Mouse (Mus musculus) forebrain, embryonic 15.5 days (tissue): Measurements from ENCODE around the gene Wdr45. TPM values are rescaled to one million over a fixed set of nuclear protein-coding genes. Genes with fewer than 3 reads are reported as not detected.
A peak's percentile ranks its signal among the peaks of the same experiment; 100 is the strongest.
"Not testable (repeated sequence)": the region's sequence is repeated elsewhere in the genome, so short reads cannot be mapped to it uniquely, and the experiment has no call there.

Experiments
- ATAC-seq: fragments of 200-750 bp; cut with Nextera tagmentation; replicated peaks from 2 replicates; pipeline ENCODE4 v1.8.0; 2017; ENCODE audit warnings: mild to moderate bottlenecking, moderate TSS enrichment, moderate library complexity
- H3K27ac ChIP-seq: fragments of 300-500 bp; sonication (generic); replicated peaks from 2 replicates; pipeline ENCODE4 v1.5.1; 2015; ENCODE audit warnings: mild to moderate bottlenecking, inconsistent platforms
- H3K27me3 ChIP-seq: fragments of 300-500 bp; sonication (generic); 2 replicates; pipeline ENCODE4 v1.6.1; 2015; ENCODE audit warnings: inconsistent platforms
- H3K36me3 ChIP-seq: fragments of 300-500 bp; sonication (generic); 2 replicates; pipeline ENCODE4 v1.6.1; 2015; ENCODE audit warnings: mild to moderate bottlenecking, inconsistent platforms
- H3K4me1 ChIP-seq: fragments of 300-500 bp; sonication (generic); 2 replicates; pipeline ENCODE4 v1.6.1; 2015; ENCODE audit warnings: inconsistent platforms
- H3K4me2 ChIP-seq: fragments of 300-500 bp; sonication (generic); replicated peaks from 2 replicates; pipeline ENCODE4 v1.6.1; 2015; ENCODE audit warnings: mild to moderate bottlenecking, inconsistent platforms
- H3K4me3 ChIP-seq: fragments of 300-500 bp; sonication (generic); 2 replicates; pipeline ENCODE4 v1.5.1; 2015; ENCODE audit warnings: mild to moderate bottlenecking, inconsistent platforms
- H3K9ac ChIP-seq: fragments of 300-500 bp; sonication (generic); replicated peaks from 2 replicates; pipeline ENCODE4 v1.6.1; 2015; ENCODE audit warnings: mild to moderate bottlenecking, inconsistent platforms
- H3K9me3 ChIP-seq: fragments of 300-500 bp; sonication (generic); 2 replicates; pipeline ENCODE4 v1.6.1; 2016; ENCODE audit warnings: inconsistent platforms
- WGBS: fragments of 180-500 bp; shearing (Covaris S2); methylation state at CpG from one replicate; pipeline ENCODE4 v1.1.7; 2015; ENCODE audit warnings: mixed read lengths; 5-methylcytosine and 5-hydroxymethylcytosine counted together
- polyA plus RNA-seq: library from polyadenylated mRNA; unstranded; fragments of >200 nt; fragmentation: Nextera tagmentation; extraction: Ambion mirVana; gene quantifications from 2 replicates; pipeline ENCODE4 v1.2.1, GENCODE M21; 2015

The Wdr45 gene
- polyA plus RNA-seq, 1 experiment from 2014 or later: 43.1 TPM

- Histone ChIP-seq H3K9me3 (no peaks in the 10 kb centered on the region), H3K4me2 (no peak overlapping the region), H3K9ac (no peak overlapping the region), H3K4me1 (peaks cover 8% of the 10 kb centered on the region; the same call in 1 of the 2 replicates), H3K27me3 (no peaks in the 10 kb centered on the region), H3K27ac (no peak overlapping the region), H3K4me3 (no peak overlapping the region), H3K36me3 (no peaks in the 10 kb centered on the region)
- no peak for ATAC-seq
- WGBS: 94% methylated on average over 1 of the region's 1 CpGs
Measured at GRCm38 (mm10) chrX:7744940-7745339, 30.8 kb downstream of the Wdr45 start.

DNA sequence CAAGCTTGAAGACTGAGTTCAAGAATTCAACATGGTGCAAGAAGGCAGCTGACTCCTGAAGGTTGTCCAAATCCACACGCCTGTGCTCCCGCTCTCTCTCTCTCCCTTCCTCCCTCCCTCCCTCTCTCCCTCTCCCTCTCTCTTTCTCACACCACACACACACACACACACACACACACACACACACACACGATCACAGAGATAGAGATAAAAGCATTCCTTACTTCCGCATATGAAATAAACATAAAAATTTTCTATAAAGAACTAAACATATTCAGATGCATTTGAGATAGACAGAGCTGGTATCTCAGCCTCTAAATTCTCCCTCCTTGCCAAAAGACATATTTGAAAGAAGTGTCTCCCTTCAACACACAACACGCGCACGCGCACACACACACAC lies 31.3 kb downstream of the Wdr45 start:
- WGBS: 93% methylated on average over 8 of the region's 8 CpGs
- ATAC-seq: no peak
- H3K4me2 ChIP-seq: no peak overlapping the region

GRCm38 (mm10) chrX:7750432-7751116 lies 36.4 kb downstream of the Wdr45 start, which contains the start of gene Ccdc120:
Ccdc120 (minus strand) TSS chrX:7750905.
- Histone ChIP-seq H3K4me1 (peaks cover 10% of the 10 kb centered on the region; the same call in 1 of the 2 replicates), H3K36me3 (no peaks in the 10 kb centered on the region), H3K9ac (peak within 1 kb of the TSS; percentile 70), H3K9me3 (no peaks in the 10 kb centered on the region), H3K4me2 (peak within 1 kb of the TSS; percentile 44), H3K27ac (0 out of 2 replicates have a peak within 1 kb of the TSS, but pooled peaks have one; percentile 65), H3K4me3 (peak within 1 kb of the TSS; percentile 76), H3K27me3 (no peaks in the 10 kb centered on the region)
- 16% methylated on average over 54 of the region's 56 CpGs for WGBS
- peak; percentile 87 for ATAC-seq

More for the DNA sequence above, 31.3 kb downstream of the Wdr45 start:
- H3K27ac ChIP-seq: no peak overlapping the region
- no peaks in the 10 kb centered on the region for H3K9me3 ChIP-seq
- H3K27me3 ChIP-seq: no peaks in the 10 kb centered on the region
- H3K4me3 ChIP-seq: no peak overlapping the region
- peaks cover 10% of the 10 kb centered on the region; the same call in 1 of the 2 replicates for H3K4me1 ChIP-seq
- H3K36me3 ChIP-seq: no peaks in the 10 kb centered on the region
- H3K9ac ChIP-seq: no peak overlapping the region

GRCm38 (mm10) chrX:7753627-7754026 lies 39.5 kb downstream of the Wdr45 start:
- 16% methylated on average over 3 of the region's 3 CpGs for WGBS
- not testable (repeated sequence) for H3K27ac ChIP-seq, H3K4me3 ChIP-seq, H3K9ac ChIP-seq, H3K4me2 ChIP-seq, H3K9me3 ChIP-seq, H3K27me3 ChIP-seq, H3K36me3 ChIP-seq, ATAC-seq
- peaks cover 10% of the 10 kb centered on the region; the same call in 1 of the 2 replicates for H3K4me1 ChIP-seq

DNA sequence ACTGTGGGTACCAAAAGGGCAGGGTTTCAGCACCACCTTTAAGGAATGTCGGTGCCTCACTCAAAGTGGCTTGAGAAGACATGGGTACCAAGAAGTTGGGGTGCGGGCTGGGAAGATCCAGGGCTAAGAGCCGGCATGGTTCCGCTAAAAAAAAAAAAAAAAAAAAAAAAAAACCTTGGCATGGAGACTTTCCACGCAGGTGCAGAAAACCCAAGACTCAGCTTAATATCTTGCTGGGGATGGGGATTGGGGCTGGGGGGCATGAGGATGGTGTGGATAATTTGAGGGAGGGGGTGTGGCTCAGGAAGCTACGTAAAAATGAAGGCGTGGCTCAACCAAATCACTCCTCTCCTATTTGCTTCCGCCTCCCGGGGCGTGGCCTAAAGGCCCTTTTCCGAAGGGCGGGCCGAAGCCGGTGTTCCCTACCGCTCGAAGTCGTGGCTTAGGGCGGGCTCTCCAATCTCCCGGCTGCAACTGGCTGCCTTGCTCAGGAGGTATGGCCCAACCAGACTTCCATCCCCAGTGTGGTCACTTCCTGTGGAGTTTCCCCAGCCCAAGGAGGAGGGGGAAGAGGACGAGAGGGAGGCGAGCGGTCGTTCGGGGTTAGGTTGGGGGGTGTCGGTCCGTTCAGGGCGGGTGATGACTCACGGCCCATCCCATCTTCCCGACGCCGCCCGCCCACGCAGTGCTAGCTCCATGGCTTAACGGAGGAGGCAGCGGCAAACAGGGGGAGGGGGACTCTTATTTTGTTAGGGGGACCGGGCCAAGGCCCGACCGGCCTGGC lies 48.2 kb downstream of the Wdr45 start, which contains the start of gene Tfe3:
TSS of gene Tfe3 (plus strand) at position 424 of the 784 bp plus-strand sequence.
- peak within 1 kb of the TSS; percentile 56 for H3K9ac ChIP-seq
- no peaks in the 10 kb centered on the region for H3K27me3 ChIP-seq
- peak within 1 kb of the TSS; percentile 59 for H3K4me3 ChIP-seq
- 31% methylated on average over 34 of the region's 38 CpGs for WGBS
- peak within 1 kb of the TSS; percentile 69 for H3K4me2 ChIP-seq
- peaks cover 27% of the 10 kb centered on the region for H3K4me1 ChIP-seq
- peak; percentile 96 for ATAC-seq
- no peaks in the 10 kb centered on the region for H3K9me3 ChIP-seq
- H3K27ac ChIP-seq: no peak within 1 kb of the TSS; the same call in 1 of the 2 replicates
- H3K36me3 ChIP-seq: no peaks in the 10 kb centered on the region

- Histone ChIP-seq H3K4me2 (peak overlapping the region; percentile 69), H3K4me1 (peaks cover 27% of the 10 kb centered on the region), H3K4me3 (peak overlapping the region; percentile 59), H3K36me3 (0 out of 2 replicates have a peak, but pooled peaks cover under 1% of the 10 kb centered on the region), H3K9me3 (no peaks in the 10 kb centered on the region), H3K27ac (no peak overlapping the region; the same call in 1 of the 2 replicates), H3K27me3 (no peaks in the 10 kb centered on the region), H3K9ac (peak overlapping the region; percentile 56)
- WGBS: 15% methylated on average over 21 of the region's 21 CpGs
- peak; percentile 36; the same call in 1 of the 2 replicates for ATAC-seq
Measured at GRCm38 (mm10) chrX:7762921-7763197, 48.7 kb downstream of the Wdr45 start.

- Histone ChIP-seq H3K27ac (no peak overlapping the region; the same call in 1 of the 2 replicates), H3K27me3 (no peaks in the 10 kb centered on the region), H3K4me2 (peak overlapping the region; percentile 69), H3K36me3 (0 out of 2 replicates have a peak, but pooled peaks cover 5% of the 10 kb centered on the region), H3K9me3 (no peaks in the 10 kb centered on the region), H3K9ac (peak overlapping the region; percentile 56), H3K4me3 (peak overlapping the region; percentile 59), H3K4me1 (peaks cover 27% of the 10 kb centered on the region)
- 16% methylated on average over 21 of the region's 22 CpGs for WGBS
- ATAC-seq: peak; percentile 1; the same call in 1 of the 2 replicates
Measured at GRCm38 (mm10) chrX:7763631-7764393, 49.7 kb downstream of the Wdr45 start.

- no peak overlapping the region for H3K9ac ChIP-seq
- H3K4me1 ChIP-seq: peaks cover 27% of the 10 kb centered on the region
- 20% methylated on average over 9 of the region's 9 CpGs for WGBS
- H3K4me3 ChIP-seq: peak overlapping the region; percentile 59
- no peaks in the 10 kb centered on the region for H3K9me3 ChIP-seq
- H3K36me3 ChIP-seq: 0 out of 2 replicates have a peak, but pooled peaks cover 7% of the 10 kb centered on the region
- no peak for ATAC-seq
- H3K27ac ChIP-seq: no peak overlapping the region
- H3K4me2 ChIP-seq: peak overlapping the region; percentile 69
- no peaks in the 10 kb centered on the region for H3K27me3 ChIP-seq
Measured at GRCm38 (mm10) chrX:7764657-7765280, 50.6 kb downstream of the Wdr45 start.

GRCm38 (mm10) chrX:7765281-7765670 lies 51.1 kb downstream of the Wdr45 start:
- no peak overlapping the region for H3K27ac ChIP-seq
- H3K4me1 ChIP-seq: peaks cover 27% of the 10 kb centered on the region
- no peak for ATAC-seq
- peak overlapping the region; percentile 69 for H3K4me2 ChIP-seq
- peak overlapping the region; percentile 59 for H3K4me3 ChIP-seq
- H3K27me3 ChIP-seq: no peaks in the 10 kb centered on the region
- no peaks in the 10 kb centered on the region for H3K9me3 ChIP-seq
- 24% methylated on average over 13 of the region's 13 CpGs for WGBS
- peak overlapping the region; percentile 32 for H3K9ac ChIP-seq
- 0 out of 2 replicates have a peak, but pooled peaks cover 7% of the 10 kb centered on the region for H3K36me3 ChIP-seq

GRCm38 (mm10) chrX:7765764-7766163 lies 51.6 kb downstream of the Wdr45 start:
- Histone ChIP-seq H3K4me3 (peak overlapping the region; percentile 59), H3K4me2 (peak overlapping the region; percentile 69), H3K4me1 (peaks cover 27% of the 10 kb centered on the region), H3K36me3 (0 out of 2 replicates have a peak, but pooled peaks cover 7% of the 10 kb centered on the region), H3K9me3 (no peaks in the 10 kb centered on the region), H3K27ac (no peak overlapping the region), H3K9ac (peak overlapping the region; percentile 32), H3K27me3 (no peaks in the 10 kb centered on the region)
- WGBS: 19% methylated on average over 11 of the region's 11 CpGs
- 0 out of 2 replicates have a peak, but pooled peaks have one; percentile 25 for ATAC-seq
